Mouse (Mus musculus) heart, embryonic 11.5 days (tissue): ENCODE measurements around the gene Gpsm2. TPM values are rescaled to one million over a fixed set of nuclear protein-coding genes. Genes with fewer than 3 reads are reported as not detected.
"Not testable (repeated sequence)": the region's sequence is repeated elsewhere in the genome, so short reads cannot be mapped to it uniquely, and the experiment has no call there.

ENCODE experiments used
- ATAC-seq: fragments of 200-750 bp; cut with Nextera tagmentation; replicated peaks from 2 replicates; pipeline ENCODE4 v1.8.0; 2017; ENCODE audit warnings: moderate library complexity; ENCODE audit not compliant: insufficient number of reproducible peaks, low FRiP score, low TSS enrichment
- H3K27ac ChIP-seq: fragments of 300-500 bp; sonication (generic); 2 replicates; pipeline ENCODE4 v1.5.1; 2014; ENCODE audit warnings: mild to moderate bottlenecking, low read depth, low read length
- H3K27me3 ChIP-seq: fragments of 300-500 bp; sonication (generic); 2 replicates; pipeline ENCODE4 v1.6.1; 2014; ENCODE audit warnings: mild to moderate bottlenecking, low read length, mixed read lengths; ENCODE audit not compliant: control insufficient read depth, insufficient read depth
- H3K36me3 ChIP-seq: fragments of 300-500 bp; sonication (generic); 2 replicates; pipeline ENCODE4 v1.6.1; 2014; ENCODE audit warnings: mild to moderate bottlenecking, low read length, moderate library complexity, mixed read lengths; ENCODE audit not compliant: control insufficient read depth, insufficient read depth
- H3K4me1 ChIP-seq: fragments of 300-500 bp; sonication (generic); 2 replicates; pipeline ENCODE4 v1.6.1; 2014; ENCODE audit warnings: low read length; ENCODE audit not compliant: control insufficient read depth, insufficient read depth
- H3K4me2 ChIP-seq: fragments of 300-500 bp; sonication (generic); 2 replicates; pipeline ENCODE4 v1.6.1; 2014; ENCODE audit warnings: mild to moderate bottlenecking, moderate library complexity
- H3K4me3 ChIP-seq: fragments of 300-500 bp; sonication (generic); 2 replicates; pipeline ENCODE4 v1.5.1; 2014; ENCODE audit warnings: low read depth, low read length
- H3K9ac ChIP-seq: fragments of 300-500 bp; sonication (generic); 2 replicates; pipeline ENCODE4 v1.6.1; 2014; ENCODE audit warnings: mild to moderate bottlenecking, low read depth, low read length, moderate library complexity
- H3K9me3 ChIP-seq: fragments of 300-500 bp; sonication (generic); replicated peaks from 2 replicates; pipeline ENCODE4 v1.6.1; 2016; ENCODE audit warnings: low read length; ENCODE audit not compliant: control insufficient read depth
- WGBS: fragments of 180-500 bp; shearing (Covaris S2); extraction: QIAGEN DNeasy Blood & Tissue Kit; methylation state at CpG from one replicate; pipeline ENCODE4 v1.1.7; 2014; ENCODE audit not compliant: insufficient replicate concordance; 5-methylcytosine and 5-hydroxymethylcytosine counted together
- polyA plus RNA-seq: library from polyadenylated mRNA; unstranded; fragments of >200 nt; fragmentation: Nextera tagmentation; extraction: Ambion mirVana; gene quantifications from 2 replicates; pipeline ENCODE4 v1.2.1, GENCODE M21; 2014

The Gpsm2 gene
- polyA plus RNA-seq, 1 experiment from 2014 or later: 27.2 TPM

- ATAC-seq: no peak
- 89% methylated on average over 9 of the region's 9 CpGs for WGBS
- Histone ChIP-seq H3K9me3 (no peaks in the 10 kb centered on the region), H3K4me3 (no peak overlapping the region), H3K9ac (no peak overlapping the region), H3K36me3 (peaks cover 14% of the 10 kb centered on the region), H3K4me2 (no peak overlapping the region), H3K27ac (no peak overlapping the region), H3K27me3 (no peaks in the 10 kb centered on the region), H3K4me1 (peaks cover 5% of the 10 kb centered on the region)
Measured at GRCm38 (mm10) chr3:108658612-108659011, 63.5 kb downstream of the Gpsm2 start.

- H3K4me3 ChIP-seq: no peak overlapping the region
- no peaks in the 10 kb centered on the region for H3K27me3 ChIP-seq
- no peak overlapping the region for H3K9ac ChIP-seq
- WGBS: 87% methylated on average over 7 of the region's 7 CpGs
- H3K4me2 ChIP-seq: no peak overlapping the region
- no peaks in the 10 kb centered on the region for H3K9me3 ChIP-seq
- H3K27ac ChIP-seq: no peak overlapping the region
- ATAC-seq: no peak
- H3K36me3 ChIP-seq: no peaks in the 10 kb centered on the region
- H3K4me1 ChIP-seq: peaks cover 8% of the 10 kb centered on the region
Measured at GRCm38 (mm10) chr3:108655486-108655885, 66.6 kb downstream of the Gpsm2 start.

GRCm38 (mm10) chr3:108654566-108654965 lies 67.5 kb downstream of the Gpsm2 start:
- no peak overlapping the region for H3K27ac ChIP-seq
- peak overlapping the region; percentile 86 for H3K4me3 ChIP-seq
- H3K36me3 ChIP-seq: no peaks in the 10 kb centered on the region
- 0 out of 2 replicates have a peak overlapping the region, but pooled peaks have one; percentile 1 for H3K9ac ChIP-seq
- peaks cover 8% of the 10 kb centered on the region for H3K4me1 ChIP-seq
- no peaks in the 10 kb centered on the region for H3K9me3 ChIP-seq
- ATAC-seq: no peak
- WGBS: 21% methylated on average over 14 of the region's 14 CpGs
- peak overlapping the region; percentile 59 for H3K4me2 ChIP-seq
- H3K27me3 ChIP-seq: no peaks in the 10 kb centered on the region

GRCm38 (mm10) chr3:108653710-108654379 lies 68.3 kb downstream of the Gpsm2 start, which contains the start of gene Clcc1:
Gene Clcc1 (plus strand): TSS chr3:108653913.
- no peaks in the 10 kb centered on the region for H3K36me3 ChIP-seq
- peak within 1 kb of the TSS; percentile 86 for H3K4me3 ChIP-seq
- peak within 1 kb of the TSS; percentile 96 for H3K9ac ChIP-seq
- H3K4me1 ChIP-seq: peaks cover 8% of the 10 kb centered on the region
- no peaks in the 10 kb centered on the region for H3K27me3 ChIP-seq
- ATAC-seq: peak; percentile 97
- under 1% methylated on average over 57 of the region's 57 CpGs for WGBS
- 0 out of 2 replicates have a peak within 1 kb of the TSS, but pooled peaks have one; percentile 68 for H3K27ac ChIP-seq
- H3K4me2 ChIP-seq: peak within 1 kb of the TSS; percentile 60
- H3K9me3 ChIP-seq: no peaks in the 10 kb centered on the region

- Histone ChIP-seq H3K27me3 (no peaks in the 10 kb centered on the region), H3K36me3 (no peaks in the 10 kb centered on the region), H3K27ac (no peak overlapping the region), H3K9me3 (no peaks in the 10 kb centered on the region), H3K4me1 (peaks cover 8% of the 10 kb centered on the region), H3K9ac (no peak overlapping the region), H3K4me2 (peak overlapping the region; percentile 60), H3K4me3 (peak overlapping the region; percentile 28; the same call in 1 of the 2 replicates)
- 23% methylated on average over 9 of the region's 9 CpGs for WGBS
- ATAC-seq: no peak
Measured at GRCm38 (mm10) chr3:108652866-108653642, 69.1 kb downstream of the Gpsm2 start.

- WGBS: 43% methylated on average over 5 of the region's 5 CpGs
- H3K4me2 ChIP-seq, H3K27me3 ChIP-seq, H3K36me3 ChIP-seq, H3K9me3 ChIP-seq, ATAC-seq, H3K4me3 ChIP-seq, H3K9ac ChIP-seq, H3K27ac ChIP-seq, H3K4me1 ChIP-seq: not testable (repeated sequence)
Measured at GRCm38 (mm10) chr3:108647681-108648080, 74.4 kb downstream of the Gpsm2 start.

GRCm38 (mm10) chr3:108646036-108646435 lies 76.1 kb downstream of the Gpsm2 start:
- H3K27me3 ChIP-seq: no peaks in the 10 kb centered on the region
- no peaks in the 10 kb centered on the region for H3K9me3 ChIP-seq
- H3K4me2 ChIP-seq: no peak overlapping the region
- no peak for ATAC-seq
- no peak overlapping the region for H3K27ac ChIP-seq
- 56% methylated on average over 7 of the region's 7 CpGs for WGBS
- H3K4me1 ChIP-seq: no peaks in the 10 kb centered on the region
- no peak overlapping the region for H3K4me3 ChIP-seq
- no peak overlapping the region for H3K9ac ChIP-seq
- no peaks in the 10 kb centered on the region for H3K36me3 ChIP-seq

GRCm38 (mm10) chr3:108644856-108645255 lies 77.3 kb downstream of the Gpsm2 start:
- WGBS: 89% methylated on average over 3 of the region's 3 CpGs
- H3K4me1 ChIP-seq: no peaks in the 10 kb centered on the region
- H3K27me3 ChIP-seq: no peaks in the 10 kb centered on the region

More at GRCm38 (mm10) chr3:108644856-108645255, 77.3 kb downstream of the Gpsm2 start:
- no peaks in the 10 kb centered on the region for H3K9me3 ChIP-seq
- no peak for ATAC-seq
- H3K36me3 ChIP-seq: no peaks in the 10 kb centered on the region
- H3K27ac ChIP-seq: no peak overlapping the region
- H3K4me2 ChIP-seq: no peak overlapping the region
- no peak overlapping the region for H3K9ac ChIP-seq
- H3K4me3 ChIP-seq: no peak overlapping the region
